Mouse (Mus musculus) forebrain, embryonic 14.5 days (tissue): ENCODE results near the gene Anpep. TPM values are rescaled to one million over a fixed set of nuclear protein-coding genes. Genes with fewer than 3 reads are reported as not detected.
A peak's percentile ranks its signal among the peaks of the same experiment; 100 is the strongest.

Experiments used
- ATAC-seq: fragments of 200-750 bp; cut with Nextera tagmentation; 2 replicates; pipeline ENCODE4 v1.8.0; 2017; ENCODE audit warnings: mild to moderate bottlenecking, moderate library complexity
- DNase-seq: peaks from one replicate; pipeline ENCODE4 v3.0.0-alpha.2; 2015; ENCODE audit warnings: low spot score
- H3K27ac ChIP-seq: fragments of 300-500 bp; sonication (generic); 2 replicates; pipeline ENCODE4 v1.5.1; 2014; ENCODE audit warnings: low read depth, mild to moderate bottlenecking, control low read depth, low read length, moderate library complexity
- H3K27me3 ChIP-seq: fragments of 300-500 bp; sonication (generic); replicated peaks from 2 replicates; pipeline ENCODE4 v1.6.1; 2014; ENCODE audit warnings: low read length, control low read depth, mixed read lengths; ENCODE audit not compliant: control insufficient read depth, insufficient read depth
- H3K36me3 ChIP-seq: fragments of 300-500 bp; sonication (generic); 2 replicates; pipeline ENCODE4 v1.6.1; 2014; ENCODE audit warnings: low read length, control low read depth; ENCODE audit not compliant: control insufficient read depth, insufficient read depth
- H3K4me1 ChIP-seq: fragments of 300-500 bp; sonication (generic); 2 replicates; pipeline ENCODE4 v1.6.1; 2014; ENCODE audit warnings: antibody characterized with exemption, low read length, control low read depth; ENCODE audit not compliant: control insufficient read depth, insufficient read depth
- H3K4me2 ChIP-seq: fragments of 300-500 bp; sonication (generic); 2 replicates; pipeline ENCODE4 v1.6.1; 2014; ENCODE audit warnings: mild to moderate bottlenecking, control low read depth, low read length
- H3K4me3 ChIP-seq: fragments of 300-500 bp; sonication (generic); 2 replicates; pipeline ENCODE4 v1.5.1; 2014; ENCODE audit warnings: low read depth, low read length, control low read depth
- H3K9ac ChIP-seq: fragments of 300-500 bp; sonication (generic); 2 replicates; pipeline ENCODE4 v1.6.1; 2014; ENCODE audit warnings: mild to moderate bottlenecking, low read length, control low read depth, moderate library complexity
- H3K9me3 ChIP-seq: fragments of 300-500 bp; sonication (generic); replicated peaks from 2 replicates; pipeline ENCODE4 v1.6.1; 2016; ENCODE audit warnings: low read length, control low read depth, mixed read lengths; ENCODE audit not compliant: control insufficient read depth
- whole genome bisulfite sequencing: fragments of 180-500 bp; shearing (Covaris S2); extraction: QIAGEN DNeasy Blood & Tissue Kit; methylation state at CpG from one replicate; pipeline ENCODE4 v1.1.7; 2014; 5-methylcytosine and 5-hydroxymethylcytosine counted together
- polyA plus RNA-seq: library from polyadenylated mRNA; unstranded; fragments of >200 nt; fragmentation: Nextera tagmentation; extraction: Ambion mirVana; gene quantifications from 2 replicates; pipeline ENCODE4 v1.2.1, GENCODE M21; 2014

The Anpep gene
- polyA plus RNA-seq, 1 experiment from 2014 or later = 2.7 TPM

- no peak for ATAC-seq
- no peak overlapping the region for H3K27ac ChIP-seq
- no peaks in the 10 kb centered on the region for H3K9me3 ChIP-seq
- peaks cover 8% of the 10 kb centered on the region; the same call in 1 of the 2 replicates for H3K27me3 ChIP-seq
- no peak overlapping the region for H3K9ac ChIP-seq
- no peak for DNase-seq
- no peak overlapping the region for H3K4me3 ChIP-seq
- no peaks in the 10 kb centered on the region for H3K36me3 ChIP-seq
- WGBS = 85% methylated on average over 7 of the region's 7 CpGs
- no peaks in the 10 kb centered on the region for H3K4me1 ChIP-seq
- no peak overlapping the region for H3K4me2 ChIP-seq
These were observed 52.3 kb downstream of the Anpep start for GRCm38 (mm10) chr7:79808561-79808960.

GRCm38 (mm10) chr7:79803887-79804286 is 57.0 kb downstream of the Anpep start:
- no peak overlapping the region for H3K27ac ChIP-seq
- no peak overlapping the region for H3K9ac ChIP-seq
- H3K36me3 ChIP-seq = no peaks in the 10 kb centered on the region
- ATAC-seq = no peak
- no peak overlapping the region for H3K4me2 ChIP-seq
- no peaks in the 10 kb centered on the region for H3K4me1 ChIP-seq
- DNase-seq = no peak
- H3K4me3 ChIP-seq = no peak overlapping the region
- H3K9me3 ChIP-seq = no peaks in the 10 kb centered on the region
- 45% methylated on average over 2 of the region's 2 CpGs for WGBS
- no peaks in the 10 kb centered on the region for H3K27me3 ChIP-seq

GRCm38 (mm10) chr7:79802037-79802436 is 58.8 kb downstream of the Anpep start:
- DNase-seq (no peak), ATAC-seq (no peak)
- no peaks in the 10 kb centered on the region for H3K4me1 ChIP-seq
- H3K36me3 ChIP-seq = no peaks in the 10 kb centered on the region
- H3K27me3 ChIP-seq = no peaks in the 10 kb centered on the region
- no peaks in the 10 kb centered on the region for H3K9me3 ChIP-seq
- no peak overlapping the region for H3K4me3 ChIP-seq
- no peak overlapping the region for H3K27ac ChIP-seq
- no peak overlapping the region for H3K4me2 ChIP-seq
- H3K9ac ChIP-seq = no peak overlapping the region
- 67% methylated on average over 5 of the region's 5 CpGs for WGBS

- DNase-seq = no peak
- H3K9ac ChIP-seq = no peak overlapping the region
- H3K4me3 ChIP-seq = no peak overlapping the region
- no peaks in the 10 kb centered on the region for H3K36me3 ChIP-seq
- no peaks in the 10 kb centered on the region for H3K27me3 ChIP-seq
- WGBS = 73% methylated on average over 11 of the region's 11 CpGs
- H3K4me1 ChIP-seq = no peaks in the 10 kb centered on the region
- no peak overlapping the region for H3K4me2 ChIP-seq
- no peak overlapping the region for H3K27ac ChIP-seq
- no peaks in the 10 kb centered on the region for H3K9me3 ChIP-seq
- ATAC-seq = no peak
These were observed 59.5 kb downstream of the Anpep start for GRCm38 (mm10) chr7:79801391-79801790.

- no peak for ATAC-seq
- WGBS = 81% methylated on average over 4 of the region's 4 CpGs
- Histone ChIP-seq H3K4me2 (no peak overlapping the region), H3K4me1 (no peaks in the 10 kb centered on the region), H3K9ac (no peak overlapping the region), H3K9me3 (no peaks in the 10 kb centered on the region), H3K4me3 (no peak overlapping the region), H3K27me3 (no peaks in the 10 kb centered on the region), H3K27ac (no peak overlapping the region), H3K36me3 (no peaks in the 10 kb centered on the region)
- DNase-seq = no peak
These were observed 60.5 kb downstream of the Anpep start for GRCm38 (mm10) chr7:79800336-79800735.

- WGBS = 72% methylated on average over 6 of the region's 6 CpGs
- Histone ChIP-seq H3K4me3 (no peak overlapping the region), H3K4me1 (no peaks in the 10 kb centered on the region), H3K36me3 (no peaks in the 10 kb centered on the region), H3K9me3 (no peaks in the 10 kb centered on the region), H3K4me2 (no peak overlapping the region), H3K27ac (no peak overlapping the region), H3K9ac (no peak overlapping the region), H3K27me3 (0 out of 2 replicates have a peak, but pooled peaks cover under 1% of the 10 kb centered on the region)
- no peak for DNase-seq
- no peak for ATAC-seq
These were observed 61.4 kb downstream of the Anpep start for GRCm38 (mm10) chr7:79799506-79799905.

- Histone ChIP-seq H3K9me3 (no peaks in the 10 kb centered on the region), H3K4me1 (no peaks in the 10 kb centered on the region), H3K9ac (no peak overlapping the region), H3K27ac (no peak overlapping the region), H3K4me3 (no peak overlapping the region), H3K4me2 (no peak overlapping the region), H3K27me3 (0 out of 2 replicates have a peak, but pooled peaks cover 5% of the 10 kb centered on the region), H3K36me3 (no peaks in the 10 kb centered on the region)
- ATAC-seq = peak; percentile 40; the same call in 1 of the 2 replicates
- DNase-seq = peak; percentile 77
- 1% methylated on average over 8 of the region's 8 CpGs for WGBS
These were observed 61.8 kb downstream of the Anpep start for GRCm38 (mm10) chr7:79799048-79799447.

GRCm38 (mm10) chr7:79798606-79799005 is 62.3 kb downstream of the Anpep start:
- ATAC-seq (peak; percentile 12; the same call in 1 of the 2 replicates), DNase-seq (no peak)
- H3K9me3 ChIP-seq = no peaks in the 10 kb centered on the region
- H3K4me2 ChIP-seq = no peak overlapping the region
- H3K27ac ChIP-seq = no peak overlapping the region
- WGBS = 25% methylated on average over 5 of the region's 5 CpGs
- H3K36me3 ChIP-seq = no peaks in the 10 kb centered on the region
- H3K27me3 ChIP-seq = peaks cover 5% of the 10 kb centered on the region; the same call in 1 of the 2 replicates
- no peaks in the 10 kb centered on the region for H3K4me1 ChIP-seq
- H3K4me3 ChIP-seq = no peak overlapping the region
- H3K9ac ChIP-seq = no peak overlapping the region

- H3K9ac ChIP-seq = peak within 1 kb of the TSS; percentile 54
- WGBS = 72% methylated on average over 6 of the region's 6 CpGs
- no peak for ATAC-seq
- no peak for DNase-seq
- no peaks in the 10 kb centered on the region for H3K9me3 ChIP-seq
- no peak within 1 kb of the TSS for H3K27ac ChIP-seq
- no peaks in the 10 kb centered on the region for H3K36me3 ChIP-seq
- peak within 1 kb of the TSS; percentile 43 for H3K4me3 ChIP-seq
- H3K4me2 ChIP-seq = peak within 1 kb of the TSS; percentile 78
- H3K4me1 ChIP-seq = peaks cover 6% of the 10 kb centered on the region
- peaks cover 26% of the 10 kb centered on the region for H3K27me3 ChIP-seq
These were observed 67.2 kb downstream of the Anpep start, which contains the start of gene Mesp1 for GRCm38 (mm10) chr7:79793688-79794087. Gene Mesp1, minus strand, starts transcription at chr7:79793788.
